Mouse (Mus musculus): Measurements from ENCODE around the gene Brms1l. TPM values are rescaled to one million over a fixed set of nuclear protein-coding genes. Genes with fewer than 3 reads are reported as not detected.

Gene Brms1l
- polyA plus RNA-seq, 1 experiment from 2014 or later: 26.9 TPM

DNA sequence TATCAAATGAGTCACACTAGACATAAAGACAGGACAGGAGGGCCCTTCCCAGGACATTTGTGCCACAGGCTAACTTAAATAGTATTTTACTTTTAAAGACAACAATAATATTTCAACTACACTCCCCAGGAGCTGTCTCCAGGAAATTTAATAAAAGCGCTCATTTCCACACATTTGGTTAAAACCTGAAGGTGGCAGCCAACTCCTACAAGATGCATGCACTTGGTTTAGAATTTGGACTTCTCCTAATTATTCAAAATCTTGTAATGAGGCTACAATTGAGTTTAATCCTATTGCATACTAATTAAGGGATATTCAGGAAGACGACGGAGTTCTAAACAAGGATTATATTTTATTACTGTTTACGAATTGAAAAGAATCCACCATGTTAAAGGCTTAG is 49.3 kb downstream of the Brms1l start:
- H3K36me3 ChIP-seq (ENCODE audit: insufficient read depth, low read length): no peaks in the 10 kb centered on the region
- H3K4me2 ChIP-seq (ENCODE audit: low read length): no peak overlapping the region
- H3K27ac ChIP-seq: no peak overlapping the region
- no peaks in the 10 kb centered on the region for H3K4me1 ChIP-seq (replicated peaks; ENCODE audit: insufficient read depth, low read length)
- 65% methylated on average over 4 of the region's 4 CpGs for WGBS
- no peaks in the 10 kb centered on the region for H3K9me3 ChIP-seq (replicated peaks; ENCODE audit: low read length)
- H3K27me3 ChIP-seq (ENCODE audit: insufficient read depth, low read length): no peaks in the 10 kb centered on the region
- DNase-seq (ENCODE audit: low spot score): no peak
- peak; percentile 20; the same call in 1 of the 2 replicates for TF ChIP-seq CTCF (IDR thresholded peaks at IDR 0.05; ENCODE audit: low read depth)
- no peak for ATAC-seq (replicated peaks; ENCODE audit: low FRiP score, low read depth)
- H3K9ac ChIP-seq (ENCODE audit: low read depth, low read length): no peak overlapping the region
- H3K4me3 ChIP-seq (replicated peaks; ENCODE audit: low read depth, low read length): no peak overlapping the region

- WGBS: 24% methylated on average over 5 of the region's 5 CpGs
- ATAC-seq (replicated peaks; ENCODE audit: low FRiP score, low read depth) (no peak), DNase-seq (ENCODE audit: low spot score) (peak; percentile 27)
- Histone ChIP-seq H3K27ac (no peak overlapping the region), H3K4me3 (replicated peaks; ENCODE audit: low read depth, low read length) (no peak overlapping the region), H3K4me1 (replicated peaks; ENCODE audit: insufficient read depth, low read length) (no peaks in the 10 kb centered on the region), H3K9me3 (replicated peaks; ENCODE audit: low read length) (no peaks in the 10 kb centered on the region), H3K9ac (ENCODE audit: low read depth, low read length) (no peak overlapping the region), H3K4me2 (ENCODE audit: low read length) (no peak overlapping the region), H3K36me3 (ENCODE audit: insufficient read depth, low read length) (no peaks in the 10 kb centered on the region), H3K27me3 (ENCODE audit: insufficient read depth, low read length) (no peaks in the 10 kb centered on the region)
- peak; percentile 51 for TF ChIP-seq CTCF (IDR thresholded peaks at IDR 0.05; ENCODE audit: low read depth)
Measured at GRCm38 (mm10) chr12:55888570-55888969, 52.4 kb downstream of the Brms1l start.

- ATAC-seq (replicated peaks; ENCODE audit: low FRiP score, low read depth): no peak
Measured at GRCm38 (mm10) chr12:55904801-55905200, 68.7 kb downstream of the Brms1l start.

DNA sequence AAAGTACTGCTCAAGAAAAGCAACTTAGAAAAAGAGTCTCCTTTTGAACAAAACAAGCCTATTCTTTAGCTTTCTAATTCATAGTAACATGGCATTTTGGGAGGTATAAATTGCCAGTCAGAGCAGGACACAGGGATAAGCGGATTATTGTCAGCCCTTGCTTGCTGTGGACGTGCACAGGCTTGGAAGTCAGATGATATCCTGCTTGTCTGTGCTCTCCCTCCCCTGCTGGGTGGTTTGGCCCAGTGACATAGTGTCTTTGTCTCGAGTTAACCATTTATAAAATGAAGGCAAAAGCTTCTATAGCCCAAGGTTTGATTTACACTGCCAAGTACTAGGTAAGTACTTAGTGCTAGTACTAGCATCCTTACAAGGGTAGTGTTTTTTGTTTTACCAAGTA is 76.0 kb downstream of the Brms1l start:
- Histone ChIP-seq H3K4me3 (replicated peaks; ENCODE audit: low read depth, low read length) (no peak overlapping the region), H3K9ac (ENCODE audit: low read depth, low read length) (no peak overlapping the region), H3K36me3 (ENCODE audit: insufficient read depth, low read length) (no peaks in the 10 kb centered on the region), H3K4me2 (ENCODE audit: low read length) (no peak overlapping the region), H3K27me3 (ENCODE audit: insufficient read depth, low read length) (no peaks in the 10 kb centered on the region), H3K27ac (no peak overlapping the region), H3K9me3 (replicated peaks; ENCODE audit: low read length) (no peaks in the 10 kb centered on the region), H3K4me1 (replicated peaks; ENCODE audit: insufficient read depth, low read length) (no peaks in the 10 kb centered on the region)
- no peak for TF ChIP-seq CTCF (IDR thresholded peaks at IDR 0.05; ENCODE audit: low read depth)
- WGBS: 45% methylated on average over 3 of the region's 3 CpGs
- no peak for ATAC-seq (replicated peaks; ENCODE audit: low FRiP score, low read depth)
- DNase-seq (ENCODE audit: low spot score): no peak

More at GRCm38 (mm10) chr12:55904801-55905200, 68.7 kb downstream of the Brms1l start:
- 81% methylated on average over 1 of the region's 1 CpGs for WGBS
- H3K9ac ChIP-seq (ENCODE audit: low read depth, low read length): no peak overlapping the region
- H3K4me2 ChIP-seq (ENCODE audit: low read length): no peak overlapping the region
- no peak overlapping the region for H3K4me3 ChIP-seq (replicated peaks; ENCODE audit: low read depth, low read length)
- no peaks in the 10 kb centered on the region for H3K9me3 ChIP-seq (replicated peaks; ENCODE audit: low read length)
- no peaks in the 10 kb centered on the region for H3K27me3 ChIP-seq (ENCODE audit: insufficient read depth, low read length)
- H3K4me1 ChIP-seq (replicated peaks; ENCODE audit: insufficient read depth, low read length): no peaks in the 10 kb centered on the region
- H3K36me3 ChIP-seq (ENCODE audit: insufficient read depth, low read length): no peaks in the 10 kb centered on the region
- no peak for DNase-seq (ENCODE audit: low spot score)
- H3K27ac ChIP-seq: no peak overlapping the region
- TF ChIP-seq CTCF (IDR thresholded peaks at IDR 0.05; ENCODE audit: low read depth): no peak

DNA sequence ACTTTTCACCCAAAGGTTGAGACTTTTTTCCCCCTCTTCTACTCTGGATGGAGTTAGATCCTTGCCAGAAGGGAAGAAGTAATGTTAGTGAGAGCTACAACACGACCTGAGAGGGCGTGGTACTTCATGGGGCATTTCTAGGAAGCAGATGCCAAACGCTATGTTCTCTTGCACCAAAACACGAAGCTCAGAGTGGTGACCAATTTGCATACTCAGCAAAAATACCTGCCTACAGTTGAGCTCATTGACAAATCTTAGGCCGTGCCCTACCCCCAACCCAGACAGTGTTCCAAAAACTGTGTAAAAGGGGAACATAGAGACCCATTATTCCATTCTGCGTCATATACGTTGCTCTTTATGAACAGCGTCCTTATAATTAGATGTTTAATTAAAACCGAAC is 77.1 kb downstream of the Brms1l start:
- ATAC-seq (replicated peaks; ENCODE audit: low FRiP score, low read depth) (no peak), DNase-seq (ENCODE audit: low spot score) (no peak)
- H3K9ac ChIP-seq (ENCODE audit: low read depth, low read length): no peak overlapping the region
- no peaks in the 10 kb centered on the region for H3K27me3 ChIP-seq (ENCODE audit: insufficient read depth, low read length)
- no peaks in the 10 kb centered on the region for H3K4me1 ChIP-seq (replicated peaks; ENCODE audit: insufficient read depth, low read length)
- H3K27ac ChIP-seq: no peak overlapping the region
- H3K9me3 ChIP-seq (replicated peaks; ENCODE audit: low read length): no peaks in the 10 kb centered on the region
- WGBS: 75% methylated on average over 9 of the region's 9 CpGs
- H3K36me3 ChIP-seq (ENCODE audit: insufficient read depth, low read length): no peaks in the 10 kb centered on the region
- no peak overlapping the region for H3K4me3 ChIP-seq (replicated peaks; ENCODE audit: low read depth, low read length)
- H3K4me2 ChIP-seq (ENCODE audit: low read length): no peak overlapping the region
- TF ChIP-seq CTCF (IDR thresholded peaks at IDR 0.05; ENCODE audit: low read depth): no peak

- no peak overlapping the region for H3K4me2 ChIP-seq (ENCODE audit: low read length)
- no peaks in the 10 kb centered on the region for H3K27me3 ChIP-seq (ENCODE audit: insufficient read depth, low read length)
- H3K4me3 ChIP-seq (replicated peaks; ENCODE audit: low read depth, low read length): no peak overlapping the region
- H3K36me3 ChIP-seq (ENCODE audit: insufficient read depth, low read length): no peaks in the 10 kb centered on the region
- no peak for DNase-seq (ENCODE audit: low spot score)
- H3K4me1 ChIP-seq (replicated peaks; ENCODE audit: insufficient read depth, low read length): no peaks in the 10 kb centered on the region
- no peak overlapping the region for H3K9ac ChIP-seq (ENCODE audit: low read depth, low read length)
- WGBS: 74% methylated on average over 8 of the region's 8 CpGs
- H3K9me3 ChIP-seq (replicated peaks; ENCODE audit: low read length): no peaks in the 10 kb centered on the region
- no peak overlapping the region for H3K27ac ChIP-seq
- ATAC-seq (replicated peaks; ENCODE audit: low FRiP score, low read depth): no peak
- no peak for TF ChIP-seq CTCF (IDR thresholded peaks at IDR 0.05; ENCODE audit: low read depth)
Measured at GRCm38 (mm10) chr12:55916250-55916649, 80.1 kb downstream of the Brms1l start.

DNA sequence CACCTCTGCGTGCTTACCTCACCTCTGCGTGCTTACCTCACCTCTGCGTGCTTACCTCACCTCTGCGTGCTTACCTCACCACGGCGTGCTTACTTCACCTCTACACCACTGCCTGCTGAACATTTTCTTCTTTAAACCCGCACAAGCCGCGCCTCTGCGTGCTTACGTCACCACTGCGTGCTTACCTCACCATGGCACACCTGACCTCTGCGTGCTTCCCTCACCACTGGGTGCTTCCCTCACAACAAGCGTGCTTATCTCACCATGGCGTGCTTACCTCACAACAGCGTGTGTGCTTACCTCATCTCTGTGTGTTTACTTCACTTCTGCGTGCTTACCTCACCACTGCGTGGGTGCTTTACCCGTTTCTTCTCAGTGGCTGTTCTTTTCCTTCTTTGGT is 80.9 kb downstream of the Brms1l start:
- Histone ChIP-seq H3K4me2 (ENCODE audit: low read length) (no peak overlapping the region), H3K4me3 (replicated peaks; ENCODE audit: low read depth, low read length) (no peak overlapping the region), H3K36me3 (ENCODE audit: insufficient read depth, low read length) (no peaks in the 10 kb centered on the region), H3K27me3 (ENCODE audit: insufficient read depth, low read length) (no peaks in the 10 kb centered on the region), H3K9ac (ENCODE audit: low read depth, low read length) (no peak overlapping the region), H3K9me3 (replicated peaks; ENCODE audit: low read length) (no peaks in the 10 kb centered on the region), H3K27ac (no peak overlapping the region), H3K4me1 (replicated peaks; ENCODE audit: insufficient read depth, low read length) (no peaks in the 10 kb centered on the region)
- DNase-seq (ENCODE audit: low spot score) (no peak), ATAC-seq (replicated peaks; ENCODE audit: low FRiP score, low read depth) (no peak)
- TF ChIP-seq CTCF (IDR thresholded peaks at IDR 0.05; ENCODE audit: low read depth): no peak
- WGBS: 94% methylated on average over 19 of the region's 19 CpGs

Small RNAs within 50 kb of the gene (microRNA-seq; reads per million reads assigned to microRNA genes)
- 1.0 reads per million for gene Gm23394

Other genes starting within 250 kb of the Brms1l start
- gene Insm2, start 236.9 kb upstream of the Brms1l start, polyA plus RNA-seq (2015; fragmentation: Nextera tagmentation; extraction: Ambion mirVana): 0.08 and 0.09 TPM in 2 replicates
- gene Ralgapa1, start 15.2 kb upstream of the Brms1l start, polyA plus RNA-seq (2015; fragmentation: Nextera tagmentation; extraction: Ambion mirVana): 13.8 and 14.1 TPM in 2 replicates

Measured in kidney, postnatal 0 days (tissue).